Mouse (Mus musculus) spleen, postnatal 14 days (tissue): Measurements from ENCODE around the gene Tnk2.
A peak's percentile ranks its signal among the peaks of the same experiment; 100 is the strongest.
"Not testable (repeated sequence)": the region's sequence is repeated elsewhere in the genome, so short reads cannot be mapped to it uniquely, and the experiment has no call there.

Experiments
- DNase-seq, 2 experiments: peaks; one replicate each; pipeline ENCODE4 v3.0.0; 2021 to 2022; ENCODE audit warnings: low spot score in 2 of 2

The Tnk2 gene

DNA sequence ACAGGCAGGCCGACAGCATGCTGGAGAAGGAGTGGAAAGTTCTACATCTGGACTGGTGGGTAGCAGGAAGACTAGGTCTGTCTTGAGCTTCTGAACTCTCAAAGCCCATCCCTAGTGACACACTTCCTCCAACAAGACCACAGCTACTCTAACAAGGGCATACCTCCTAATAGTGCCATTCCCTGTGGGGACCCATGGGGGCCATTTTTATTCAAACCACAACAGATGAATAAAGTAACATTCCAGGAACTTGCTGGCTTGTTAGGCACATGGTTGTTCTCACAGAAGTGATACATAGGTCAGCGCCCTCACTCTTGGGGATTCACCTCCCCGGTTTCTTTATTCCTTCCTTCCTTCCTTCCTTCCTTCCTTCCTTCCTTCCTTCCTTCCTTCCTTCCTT is 7.3 kb upstream of the Tnk2 start:
- DNase-seq = no peak

DNA sequence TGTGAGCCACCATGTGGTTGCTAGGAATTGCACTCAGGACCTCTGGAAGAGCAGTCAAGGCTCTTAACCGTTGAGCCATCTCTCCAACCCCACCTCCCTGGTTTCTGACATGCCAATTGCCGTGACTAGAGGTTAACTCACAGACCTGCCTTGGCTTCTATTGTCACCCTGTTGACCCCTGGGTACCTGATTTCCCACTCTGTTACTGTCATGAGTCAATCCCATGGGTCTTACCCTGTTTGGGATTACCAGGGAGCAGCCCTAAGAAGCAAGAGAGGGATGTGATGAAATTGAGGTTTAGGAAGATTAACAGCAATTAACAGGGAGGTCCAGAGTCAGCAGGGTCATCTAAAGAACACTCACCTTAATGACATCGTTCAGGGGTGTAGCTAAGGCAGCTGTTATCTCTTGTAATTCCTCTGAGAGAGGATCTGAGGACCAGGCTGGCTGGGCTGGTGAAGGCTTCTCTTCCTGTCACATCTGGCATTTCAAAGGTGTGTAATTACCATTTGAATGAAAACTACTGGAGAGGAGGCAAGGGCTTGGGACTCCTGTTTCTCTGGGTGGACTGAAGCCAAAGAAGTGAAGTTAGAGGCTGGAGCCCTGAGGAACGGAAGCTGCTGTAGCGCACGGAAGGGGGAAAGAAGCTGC is 6.7 kb upstream of the Tnk2 start:
- no peak for DNase-seq

DNA sequence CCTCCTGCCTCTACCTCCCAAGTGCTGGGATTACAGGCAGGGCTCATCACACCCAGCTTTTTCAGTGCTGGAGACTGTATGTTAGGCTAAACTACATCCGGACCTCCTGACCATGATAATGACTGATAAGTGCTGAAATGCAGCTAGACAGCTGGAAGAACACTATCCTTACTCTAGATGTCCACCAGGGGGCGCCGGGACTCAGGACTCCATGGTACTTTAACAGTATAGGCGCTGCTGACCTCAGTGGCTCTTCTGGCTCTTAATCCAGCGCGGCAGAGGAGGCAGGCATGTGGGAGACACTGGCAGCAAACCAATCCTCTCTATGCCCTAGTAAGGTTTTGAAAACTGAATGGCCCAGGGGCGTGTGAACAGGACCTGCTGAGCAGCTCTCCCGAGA is 5.2 kb upstream of the Tnk2 start:
- peak; percentile 71 to 83 for DNase-seq

DNA sequence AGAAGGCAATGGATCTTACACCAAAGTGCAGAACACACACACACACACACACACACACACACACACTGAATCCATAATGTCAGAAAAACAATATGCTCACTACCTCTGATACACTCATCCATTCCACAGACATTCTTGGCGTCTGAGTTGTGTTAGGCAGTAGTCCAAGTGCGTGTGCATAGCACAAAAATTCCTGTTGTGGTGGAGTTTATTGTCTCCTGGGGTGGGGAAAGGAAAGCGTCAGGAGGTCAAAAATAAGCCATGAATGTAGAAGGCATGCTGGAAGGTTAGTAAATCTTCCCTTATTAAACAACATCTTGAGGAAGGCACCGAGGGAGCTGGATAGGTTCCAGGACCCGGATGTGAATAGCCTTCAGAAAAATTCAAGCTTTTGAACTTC is 3.6 kb upstream of the Tnk2 start:
- DNase-seq = no peak

DNA sequence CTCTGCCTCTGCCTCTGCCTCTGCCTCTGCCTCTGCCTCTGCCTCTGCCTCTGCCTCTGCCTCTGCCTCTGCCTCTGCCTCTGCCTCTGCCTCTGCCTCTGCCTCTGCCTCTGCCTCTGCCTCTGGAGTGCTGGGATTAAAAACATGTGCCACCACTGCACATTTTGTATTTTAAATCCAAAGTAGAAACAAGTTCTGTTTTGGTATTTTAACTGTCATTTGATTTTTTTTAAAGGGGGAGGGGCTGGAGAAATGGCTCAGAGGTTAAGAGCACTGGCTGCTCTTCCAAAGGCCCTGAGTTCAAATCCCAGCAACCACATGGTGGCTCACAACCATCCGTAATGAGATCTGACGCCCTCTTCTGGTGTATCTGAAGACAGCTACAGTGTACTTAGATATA is 3.0 kb upstream of the Tnk2 start:
- DNase-seq = not testable (repeated sequence)

DNA sequence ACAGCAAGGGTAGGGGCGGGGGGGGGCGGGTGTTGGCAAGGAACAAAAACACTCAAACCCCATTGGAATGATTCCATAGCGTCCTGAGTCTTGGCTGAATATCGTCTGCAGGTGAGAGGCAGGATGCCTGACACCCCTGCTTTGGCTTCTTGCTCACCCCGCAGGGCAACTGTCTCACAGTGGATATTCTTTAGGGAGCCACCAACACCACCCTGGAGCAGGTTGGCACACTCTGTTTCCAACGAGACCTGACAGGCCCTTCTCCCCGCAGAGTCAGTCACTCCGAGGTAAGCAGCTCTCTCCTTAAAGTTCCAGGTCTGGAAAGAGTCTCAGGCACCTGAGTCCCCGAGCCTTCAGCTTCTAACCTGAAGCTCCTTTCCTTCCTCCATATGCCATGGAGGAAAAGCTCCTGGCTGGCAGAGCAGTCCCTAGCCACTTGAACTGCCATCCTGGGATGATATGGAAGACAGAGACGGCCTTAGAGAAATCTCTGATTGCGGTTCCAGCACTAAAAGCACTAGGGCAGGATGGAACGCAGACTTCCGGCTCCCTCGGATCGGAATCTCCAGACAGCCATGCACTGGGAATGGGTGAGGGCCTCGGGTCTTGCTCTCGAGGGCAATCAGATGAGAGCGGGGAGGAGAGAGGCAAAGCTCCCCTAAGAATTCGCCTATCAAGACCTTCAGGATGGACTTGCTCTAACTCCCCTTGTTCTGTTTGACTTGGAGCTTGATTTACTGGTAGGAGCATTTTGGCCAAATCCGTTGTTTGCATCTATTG is 2.0 kb upstream of the Tnk2 start:
- DNase-seq = no peak

DNA sequence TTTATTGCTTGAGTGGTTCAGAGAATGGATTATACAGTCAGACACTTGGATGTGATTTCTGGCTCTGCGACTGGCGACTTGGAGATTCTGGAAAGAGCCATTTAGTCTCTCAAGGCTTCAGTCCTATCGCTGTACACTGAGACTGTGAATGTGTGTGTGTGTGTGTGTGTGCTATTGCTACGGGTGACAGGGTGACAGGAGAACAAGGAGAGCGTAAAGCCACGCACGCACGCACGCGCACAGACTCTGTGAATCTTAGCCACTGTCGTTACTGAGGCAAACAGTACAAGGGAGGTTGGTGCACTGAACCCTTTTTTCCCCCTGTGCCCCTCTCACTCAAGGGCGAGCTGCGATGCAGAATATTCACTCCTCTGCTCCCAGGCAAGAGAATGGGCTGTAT is 1.4 kb upstream of the Tnk2 start:
- DNase-seq = no peak

DNA sequence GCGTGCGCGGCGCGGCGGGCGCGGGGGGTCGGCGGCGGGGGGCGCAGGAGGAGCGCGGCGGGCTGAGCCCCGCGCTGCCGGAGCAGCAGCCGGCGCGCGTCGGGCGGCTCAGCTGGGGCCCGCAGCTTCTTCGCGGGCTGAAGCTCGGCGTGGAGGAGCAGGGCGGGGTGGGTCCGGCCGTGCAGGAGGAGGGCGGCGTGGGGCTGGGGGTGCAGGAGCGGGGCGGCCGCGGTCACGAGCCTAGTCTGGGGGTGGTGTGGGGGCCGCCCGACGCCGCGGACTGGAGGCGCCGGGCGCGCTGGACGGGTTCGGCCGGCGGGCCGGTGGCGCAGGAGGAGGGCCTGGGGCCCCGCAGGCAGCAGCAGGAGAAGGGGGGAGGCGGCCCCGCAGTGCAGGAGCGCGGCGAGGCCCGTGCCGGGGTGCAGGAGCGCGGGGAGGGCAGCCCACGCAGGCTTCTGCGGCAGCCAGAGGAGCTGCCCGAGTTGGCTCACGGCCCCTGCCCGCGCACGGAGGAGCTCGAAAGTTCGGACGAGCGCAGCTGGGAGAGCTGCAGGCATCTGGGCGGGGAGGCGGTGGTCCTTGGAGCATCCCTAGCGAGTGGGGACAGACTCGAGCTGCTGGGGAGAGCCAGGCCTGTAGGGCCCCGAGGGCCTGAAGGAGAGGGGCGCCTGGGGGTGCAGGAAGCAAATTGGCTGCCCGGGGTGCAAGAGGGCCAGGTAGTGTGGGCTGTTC is 561 bp downstream of the Tnk2 start:
- no peak for DNase-seq

DNA sequence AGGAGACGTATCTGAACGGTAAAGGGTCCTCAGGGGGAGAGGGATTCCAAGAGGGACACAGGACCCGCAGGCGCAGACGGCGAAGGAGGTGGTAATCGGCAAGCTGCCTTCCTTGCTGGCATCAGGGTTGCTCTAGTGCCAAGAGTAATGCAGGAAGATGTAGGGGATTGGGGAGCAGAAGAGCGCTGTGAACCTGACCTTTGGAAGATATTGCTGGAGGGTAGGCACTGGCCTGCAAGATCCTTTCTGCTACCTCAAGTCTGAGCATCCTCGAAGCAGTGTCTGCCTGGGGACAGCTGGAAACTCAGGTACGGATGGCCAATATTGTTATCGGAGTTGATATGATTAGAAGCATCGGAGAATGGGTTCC is 1.1 kb downstream of the Tnk2 start:
- no peak for DNase-seq

DNA sequence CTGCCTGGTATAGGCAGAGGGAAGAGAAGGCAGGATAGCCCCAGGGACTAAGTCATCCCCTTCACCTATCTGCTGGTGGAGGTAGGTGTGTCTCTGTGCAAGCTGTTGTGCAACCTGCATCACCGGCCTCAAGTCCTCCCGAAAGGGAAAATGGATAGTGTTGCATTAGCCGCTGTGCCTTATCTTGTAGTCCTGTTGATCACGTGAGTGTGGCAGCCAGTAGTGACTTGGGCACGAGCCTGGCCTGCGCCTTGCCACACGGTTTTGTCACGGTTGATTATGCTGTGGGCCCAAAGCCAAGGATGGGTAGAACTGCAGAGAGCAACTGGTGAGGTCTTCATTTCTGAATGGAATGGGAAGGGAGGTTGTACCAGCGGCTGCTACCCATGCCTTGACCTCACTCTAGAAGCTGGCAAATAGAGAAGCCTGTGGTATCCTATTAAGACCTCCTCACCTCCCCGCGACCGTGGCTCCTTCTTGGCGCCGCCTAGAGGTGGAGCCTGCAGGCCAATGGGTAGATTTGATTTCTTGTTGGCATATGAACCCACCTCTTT is 1.8 kb downstream of the Tnk2 start:
- peak; percentile 54 to 64 for DNase-seq

DNA sequence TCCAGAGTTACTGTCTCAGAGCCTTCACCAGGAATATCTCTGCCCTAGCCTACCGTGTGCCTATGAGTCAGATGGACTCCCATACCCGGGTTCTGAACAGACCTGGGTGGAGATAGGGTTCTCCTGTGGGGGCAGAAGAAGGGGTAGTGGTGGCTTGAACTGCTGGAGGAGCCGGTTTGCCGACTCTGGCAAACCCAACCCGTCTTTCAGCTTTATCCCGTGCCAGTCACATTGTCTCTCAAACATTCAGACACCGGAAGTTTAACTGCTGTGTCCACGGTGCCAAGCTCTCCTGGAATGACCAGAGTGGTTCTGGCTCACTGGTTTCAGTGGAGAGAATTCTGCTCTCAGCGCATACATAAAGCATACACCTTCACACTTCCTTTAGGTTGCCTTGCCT is 2.3 kb downstream of the Tnk2 start:
- no peak for DNase-seq

DNA sequence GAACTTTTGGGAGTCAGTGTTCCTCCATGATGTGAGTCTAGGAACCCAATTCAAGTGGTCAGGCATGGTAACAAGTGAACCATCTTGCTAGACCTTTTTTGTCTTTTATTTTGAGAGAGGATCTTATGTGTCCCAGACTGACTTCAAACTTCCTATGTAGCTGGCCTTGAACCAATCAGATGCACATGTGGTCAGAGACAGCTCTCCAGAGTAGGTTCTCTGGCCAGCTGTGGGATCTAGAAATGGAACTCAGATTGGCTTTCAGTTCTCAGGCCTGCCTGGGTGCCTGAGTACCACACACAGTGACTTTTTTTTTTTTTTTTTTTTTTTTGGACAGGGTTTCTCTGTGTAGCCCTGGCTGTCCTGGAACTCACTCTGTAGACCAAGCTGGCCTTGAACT is 4.0 kb downstream of the Tnk2 start:
- no peak for DNase-seq

DNA sequence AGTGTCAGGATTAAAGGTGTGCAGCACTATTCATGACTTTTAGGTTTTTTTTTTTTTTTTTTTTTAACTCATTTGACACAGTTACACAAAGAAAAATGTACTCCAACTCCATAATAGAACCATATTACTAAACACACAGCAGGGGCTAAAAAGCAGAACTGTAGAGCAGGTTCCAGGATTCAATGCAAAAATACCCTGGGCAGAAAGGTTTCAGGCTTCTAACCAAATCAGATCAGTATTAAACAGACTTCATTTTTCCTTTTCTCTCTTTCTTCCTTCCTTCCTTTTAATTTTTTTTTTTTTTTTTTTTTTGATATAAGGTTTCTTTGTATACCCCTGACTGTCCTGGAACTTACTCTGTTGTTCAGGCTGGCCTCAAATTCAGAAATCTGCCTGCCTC is 6.8 kb downstream of the Tnk2 start:
- DNase-seq = no peak

DNA sequence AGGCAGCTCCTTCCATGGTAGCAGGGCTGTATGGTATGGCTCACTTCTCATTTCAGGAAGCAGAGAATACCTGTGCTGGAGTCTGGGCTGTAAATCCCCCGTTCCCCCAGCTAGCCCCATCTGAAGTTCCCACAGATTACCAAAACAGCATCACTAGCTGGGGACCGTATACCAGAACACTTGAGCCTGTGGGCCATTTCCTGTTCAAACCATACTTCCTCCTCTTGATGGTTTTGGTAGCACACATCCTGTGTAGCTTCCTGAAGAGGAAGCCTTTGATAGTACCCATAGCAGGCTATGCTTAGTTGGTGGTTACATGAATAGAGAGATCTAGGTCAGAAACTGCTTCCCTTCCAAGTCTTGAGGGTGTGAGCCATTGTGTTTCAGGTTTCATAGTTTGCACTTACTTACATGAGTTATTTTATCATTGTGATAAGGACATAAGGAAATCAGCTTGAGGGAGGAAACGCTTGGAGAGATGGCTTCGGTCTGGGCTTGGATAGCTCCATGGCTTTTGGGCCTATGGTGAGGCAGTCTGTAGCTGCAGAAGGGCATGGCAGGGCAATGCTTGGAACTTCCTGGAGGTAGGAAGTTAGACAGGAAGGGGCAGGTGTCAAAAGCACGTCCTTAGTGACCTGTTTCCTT is 7.4 kb downstream of the Tnk2 start:
- no peak for DNase-seq

DNA sequence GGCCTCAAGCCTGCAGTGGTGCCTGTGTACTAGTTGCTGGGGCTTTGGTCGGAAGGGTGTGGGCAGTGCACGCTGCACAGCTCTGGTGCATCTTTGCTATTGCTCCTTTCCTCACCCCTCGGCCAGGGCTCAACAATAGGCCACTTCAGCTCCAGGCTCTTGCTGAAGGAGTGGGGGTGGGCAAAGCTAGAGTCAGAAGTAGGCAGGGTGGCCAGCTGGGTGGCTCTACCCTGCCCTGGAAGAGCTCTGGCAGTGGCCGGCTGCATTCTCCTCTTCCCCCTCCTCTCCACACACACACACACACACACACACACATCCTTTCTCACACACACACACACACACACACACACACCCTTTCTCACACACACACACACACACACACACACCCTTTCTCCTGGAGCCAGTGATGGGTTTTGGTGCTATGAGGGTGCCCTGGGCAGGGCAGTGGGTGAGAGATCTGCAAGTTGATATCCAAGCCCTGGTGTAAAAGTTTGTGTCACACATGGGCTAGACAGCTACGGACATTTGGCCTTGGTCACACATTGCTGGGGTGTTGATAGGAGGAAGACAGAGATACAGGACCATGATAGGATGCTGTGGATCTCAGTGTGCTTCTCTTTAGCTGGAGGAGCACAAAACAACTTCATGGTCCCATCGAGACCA is 10.5 kb downstream of the Tnk2 start:
- DNase-seq = no peak

DNA sequence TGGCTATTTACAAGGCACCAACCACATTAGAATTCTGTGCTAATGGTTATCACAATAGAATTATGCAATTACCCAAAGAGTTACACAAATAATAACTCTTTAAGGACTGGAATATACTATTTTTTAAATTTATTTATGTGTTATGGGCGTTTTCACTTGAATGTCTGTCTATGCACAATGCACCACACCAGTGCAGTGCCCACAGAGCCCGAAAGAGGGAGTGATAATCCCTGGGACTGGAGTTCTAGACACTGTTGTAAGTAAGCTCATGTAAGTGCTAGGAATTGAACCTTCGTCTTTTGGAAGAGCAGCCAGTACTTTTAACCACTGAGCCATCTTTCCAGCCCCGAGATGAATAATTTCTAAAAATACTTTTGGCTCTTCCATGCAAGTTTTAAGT is 11.9 kb downstream of the Tnk2 start:
- no peak for DNase-seq

DNA sequence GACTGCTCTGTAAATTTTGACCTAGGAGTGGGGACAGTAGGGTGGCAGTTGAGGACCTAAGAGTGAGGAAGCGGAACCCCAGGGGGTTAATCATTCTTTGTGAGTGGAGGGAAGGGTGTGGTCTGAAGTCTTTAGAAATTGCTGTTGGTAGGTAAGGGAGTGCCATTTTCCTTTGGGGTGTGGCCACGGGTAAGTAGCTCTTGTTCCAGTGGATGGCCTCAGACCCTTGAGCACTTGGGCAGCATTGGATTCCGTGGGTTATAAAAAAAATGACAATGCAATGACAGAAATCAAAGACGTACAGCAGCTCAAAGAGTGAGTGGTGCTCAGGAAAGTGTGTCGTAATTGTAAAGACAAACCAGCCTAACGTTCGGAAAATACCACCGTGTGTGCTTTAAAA is 12.6 kb downstream of the Tnk2 start:
- no peak for DNase-seq

DNA sequence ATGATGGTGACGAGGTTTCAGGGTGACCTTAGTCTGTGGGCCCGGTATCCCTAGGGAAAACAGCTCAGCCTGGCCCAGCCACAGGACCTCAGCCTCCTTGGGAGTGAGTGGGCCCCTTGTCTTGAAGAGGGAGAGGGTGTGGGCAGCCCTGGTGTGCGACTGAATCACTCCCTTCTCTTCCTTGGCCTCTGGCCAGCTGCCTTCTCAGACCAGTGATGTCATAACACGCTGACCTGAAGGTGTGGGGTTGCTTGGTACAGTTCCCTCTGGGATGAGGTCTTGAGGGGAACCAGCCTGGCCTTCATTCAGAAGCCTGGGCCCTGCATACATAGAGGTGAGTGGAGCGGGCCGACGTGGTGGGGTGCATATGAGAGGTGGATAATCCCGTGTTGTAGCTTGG is 13.1 kb downstream of the Tnk2 start:
- DNase-seq = no peak

DNA sequence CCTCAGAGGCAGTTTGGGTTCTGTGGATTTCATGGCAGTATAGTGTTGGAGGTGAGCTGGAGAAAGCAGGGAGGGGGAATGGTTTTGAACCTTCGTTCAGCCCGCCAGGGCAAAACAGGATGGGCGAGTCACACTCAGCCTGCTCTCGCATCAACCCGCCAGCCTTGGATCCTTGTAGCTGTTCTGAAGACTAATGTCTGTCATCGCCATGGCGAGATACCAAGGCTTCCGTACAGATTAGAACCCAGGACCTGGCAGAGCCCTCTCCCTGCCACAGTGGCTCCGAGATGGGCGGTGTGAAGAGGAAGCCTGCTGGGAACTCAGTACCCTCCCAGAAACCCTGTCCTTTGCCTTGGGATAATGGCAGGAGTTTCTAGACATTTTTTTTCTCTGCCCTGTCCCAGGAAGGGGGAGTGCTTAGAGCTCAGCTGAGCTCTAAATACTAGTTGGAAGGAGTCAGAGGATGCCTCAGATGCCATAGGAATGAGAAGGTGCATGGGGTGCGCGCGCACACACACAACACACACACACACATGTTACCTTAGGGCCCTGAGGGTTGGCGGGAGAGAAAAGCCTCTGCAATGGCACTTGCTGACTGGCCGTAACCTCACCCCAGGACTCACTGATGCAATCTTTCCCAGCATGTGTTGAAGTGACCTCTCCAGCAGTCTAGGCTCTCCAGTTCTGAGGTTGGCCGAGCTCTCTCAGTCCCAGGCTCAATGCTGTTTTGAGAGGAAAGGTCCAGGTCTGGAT is 14.0 kb downstream of the Tnk2 start:
- DNase-seq = no peak

DNA sequence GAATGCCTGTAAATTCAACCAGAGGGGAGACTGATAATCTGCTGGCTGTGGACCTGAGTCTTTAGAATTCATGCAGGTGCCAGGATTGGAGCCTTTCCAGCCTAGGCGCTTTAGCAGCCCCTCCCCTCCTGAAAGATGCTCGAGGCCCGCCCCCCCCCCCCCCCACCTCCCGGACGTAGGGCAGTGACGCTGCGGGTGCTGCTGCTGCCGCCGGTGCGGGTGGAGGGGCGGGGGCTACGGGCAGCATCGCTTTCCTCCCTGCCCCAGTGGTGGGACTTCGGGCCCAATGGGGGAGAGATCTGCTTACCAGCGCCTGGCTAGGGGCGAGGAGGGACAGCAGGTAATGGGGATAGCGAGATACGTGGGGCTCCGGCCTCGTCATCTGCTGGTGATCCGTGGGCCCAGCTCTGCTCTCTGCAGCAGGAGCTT is 15.1 kb downstream of the Tnk2 start:
- DNase-seq = no peak

DNA sequence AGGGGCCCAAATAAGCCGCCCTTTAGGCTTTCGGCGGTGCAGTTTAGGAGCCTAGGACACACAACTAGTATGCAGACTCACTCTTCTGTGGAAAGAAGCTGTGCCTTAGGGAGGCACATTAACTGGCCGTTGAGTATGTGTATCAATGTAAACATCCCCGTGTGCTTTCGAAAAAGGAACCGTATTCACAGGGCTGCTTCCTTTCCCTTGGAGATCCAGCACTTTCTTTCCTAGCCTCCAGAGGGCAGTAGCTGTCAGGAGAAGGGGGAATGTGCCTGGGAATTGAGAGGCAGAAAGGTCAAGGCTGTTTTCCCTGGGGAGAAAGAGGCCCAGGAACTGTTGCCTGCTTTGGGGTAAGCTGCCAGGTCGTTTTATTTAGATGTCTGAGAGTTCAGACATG is 15.7 kb downstream of the Tnk2 start:
- no peak for DNase-seq
